9 mouse cellular contexts compared by ENCODE assay signal in genomic region chr4:129276453-129276865, GRCm38 (mm10). TPM values are rescaled to one million over a fixed set of nuclear protein-coding genes. Genes with fewer than 3 reads are reported as not detected.
DNase-seq lines count a peak whose midpoint lies in the region; ATAC-seq and TF ChIP-seq lines count a peak whose summit lies in the region.
"Had no signal": no experiment of that assay in that cellular context is flagged by ENCODE, and none has a peak within 500 bp of the region (broad histone marks: within the 10 kb centered on the region; RNA-seq: fewer than 3 reads in every experiment).

No protein-coding gene starts in this region.

- TF ChIP-seq RAD21 in CH12.LX (IDR thresholded peaks at IDR 0.05; ENCODE audit: low read depth, low read length), result peak; percentile 98

- H3K4me2 ChIP-seq in CH12.LX (ENCODE audit: insufficient read depth, low read depth, poor library complexity, severe bottlenecking), result no peak overlapping the region
- no peak overlapping the region; the same call in 1 of the 2 replicates for H3K4me2 ChIP-seq in liver, embryonic 15.5 days
- H3K4me2 ChIP-seq in neural tube, embryonic 13.5 days, result no peak overlapping the region; the same call in 1 of the 2 replicates
- H3K4me2 ChIP-seq in stomach, postnatal 0 days (replicated peaks; ENCODE audit: low read depth), result no peak overlapping the region
- H3K4me2 ChIP-seq: heart, embryonic 13.5 days had no signal

- H3K9ac ChIP-seq in CH12.LX (ENCODE audit: insufficient read depth, low read depth), result no peak overlapping the region
- no peak overlapping the region for H3K9ac ChIP-seq in liver, embryonic 15.5 days
- H3K9ac ChIP-seq in neural tube, embryonic 13.5 days, result no peak overlapping the region
- no peak overlapping the region for H3K9ac ChIP-seq in stomach, postnatal 0 days (ENCODE audit: low read length)
- H3K9ac ChIP-seq: heart, embryonic 13.5 days had no signal

- H3K4me1 ChIP-seq in CH12.LX (ENCODE audit: control insufficient read depth in 1 of 2, insufficient read depth in 2 of 2), result peaks cover 0 to under 1% of the 10 kb centered on the region in 2 experiments; a peak in 1 of 4 replicates
- peaks cover 11% of the 10 kb centered on the region; the same call in 1 of the 2 replicates for H3K4me1 ChIP-seq in forebrain, embryonic 10.5 days
- peaks cover 15% of the 10 kb centered on the region for H3K4me1 ChIP-seq in liver, embryonic 15.5 days (replicated peaks)
- peaks cover 3% of the 10 kb centered on the region; the same call in 1 of the 2 replicates for H3K4me1 ChIP-seq in neural tube, embryonic 13.5 days (replicated peaks)
- no peaks in the 10 kb centered on the region for H3K4me1 ChIP-seq in stomach, postnatal 0 days (replicated peaks; ENCODE audit: control insufficient read depth, insufficient read depth)

- no peaks in the 10 kb centered on the region for H3K79me2 ChIP-seq in CH12.LX (replicated peaks; ENCODE audit: control insufficient read depth, extremely low read depth, insufficient read depth, poor library complexity, severe bottlenecking)

- intact Hi-C loops in heart, postnatal 10 days (cut with DNase I), result loop anchor here (1.0 to 10.0 kb wide), 3 partner anchors 64 to 178 kb away; no protein-coding TSS in a partner anchor

- H3K4me3 ChIP-seq in CH12.LX (replicated peaks in 1 of 3; ENCODE audit: low read depth in 2 of 3, low read length in 2 of 3, poor library complexity in 1 of 3), result no peak overlapping the region
- H3K4me3 ChIP-seq in forebrain, embryonic 10.5 days, result no peak overlapping the region
- no peak overlapping the region for H3K4me3 ChIP-seq in liver, embryonic 15.5 days (replicated peaks)
- H3K4me3 ChIP-seq in neural tube, embryonic 13.5 days, result no peak overlapping the region
- no peak overlapping the region for H3K4me3 ChIP-seq in stomach, postnatal 0 days (ENCODE audit: low read depth, low read length)
- H3K4me3 ChIP-seq: heart, embryonic 13.5 days had no signal

- no peaks in the 10 kb centered on the region for H3K9me3 ChIP-seq in CH12.LX (replicated peaks; ENCODE audit: low read length)
- no peaks in the 10 kb centered on the region for H3K9me3 ChIP-seq in forebrain, embryonic 10.5 days
- H3K9me3 ChIP-seq in liver, embryonic 15.5 days (replicated peaks), result no peaks in the 10 kb centered on the region
- H3K9me3 ChIP-seq in neural tube, embryonic 13.5 days, result no peaks in the 10 kb centered on the region
- no peaks in the 10 kb centered on the region for H3K9me3 ChIP-seq in stomach, postnatal 0 days (ENCODE audit: control insufficient read depth, low read length)
- H3K9me3 ChIP-seq: heart, embryonic 13.5 days had no signal

- H3K27me3 ChIP-seq in CH12.LX (replicated peaks), result peaks cover 1% of the 10 kb centered on the region
- H3K27me3 ChIP-seq in forebrain, embryonic 10.5 days (ENCODE audit: poor library complexity, severe bottlenecking), result no peaks in the 10 kb centered on the region; the same call in 1 of the 2 replicates
- H3K27me3 ChIP-seq in liver, embryonic 15.5 days, result no peaks in the 10 kb centered on the region
- no peaks in the 10 kb centered on the region for H3K27me3 ChIP-seq in neural tube, embryonic 13.5 days
- no peaks in the 10 kb centered on the region for H3K27me3 ChIP-seq in stomach, postnatal 0 days (ENCODE audit: control insufficient read depth, insufficient read depth, low read length)

- TF ChIP-seq CTCF in CH12.LX (conservative IDR thresholded peaks at IDR 0.05 in 1 of 2, IDR thresholded peaks at IDR 0.05 in 1 of 2; ENCODE audit: low read depth in 2 of 2, low read length in 2 of 2), result peak; percentile 77 to 99
- TF ChIP-seq CTCF in stomach, postnatal 0 days (IDR thresholded peaks at IDR 0.05; ENCODE audit: low read depth), result peak; percentile 100

- TF ChIP-seq POLR2A in CH12.LX (IDR thresholded peaks at IDR 0.05; ENCODE audit: low read depth, low read length), result no peak

- peak; percentile 94 for DNase-seq in CH12.LX (ENCODE audit: extremely low read depth)
- DNase-seq in brain, embryonic 18.5 days (ENCODE audit: low read depth, low spot score), result peak; percentile 37
- peak; percentile 90 for DNase-seq in forebrain, embryonic 10.5 days (ENCODE audit: extremely low spot score, low spot score)
- peak; percentile 96 to 99 for DNase-seq in heart, postnatal 10 days
- peak; percentile 97 to 99 for DNase-seq in kidney, postnatal 36 days
- DNase-seq in stomach, postnatal 0 days (ENCODE audit: low spot score), result peak; percentile 97

- TF ChIP-seq EP300 in CH12.LX (IDR thresholded peaks at IDR 0.05; ENCODE audit: low read length), result no peak
- no peak for TF ChIP-seq EP300 in stomach, postnatal 0 days (optimal IDR thresholded peaks at IDR 0.05)

- WGBS in forebrain, embryonic 10.5 days, result 3% methylated on average over 18 of the region's 18 CpGs
- WGBS in liver, embryonic 15.5 days (ENCODE audit: insufficient replicate concordance), result under 1% methylated on average over 18 of the region's 18 CpGs
- WGBS in neural tube, embryonic 13.5 days, result 2% methylated on average over 18 of the region's 18 CpGs
- WGBS in stomach, postnatal 0 days, result under 1% methylated on average over 18 of the region's 18 CpGs

- dilution Hi-C loops in CH12.LX (cut with MboI; ENCODE audit: extremely low pct_ligation_motif_present, extremely low pct_unique_long_range_greater_than_20kb, low sequenced_read_pairs), result no loop called here

- no peaks in the 10 kb centered on the region for H3K36me3 ChIP-seq in CH12.LX (replicated peaks in 1 of 2; ENCODE audit: control insufficient read depth in 1 of 2, insufficient read depth in 1 of 2, low read length in 1 of 2)
- no peaks in the 10 kb centered on the region for H3K36me3 ChIP-seq in forebrain, embryonic 10.5 days (replicated peaks)
- no peaks in the 10 kb centered on the region for H3K36me3 ChIP-seq in liver, embryonic 15.5 days (replicated peaks)
- no peaks in the 10 kb centered on the region for H3K36me3 ChIP-seq in neural tube, embryonic 13.5 days
- H3K36me3 ChIP-seq in stomach, postnatal 0 days (ENCODE audit: control insufficient read depth, insufficient read depth, low read length), result no peaks in the 10 kb centered on the region
- H3K36me3 ChIP-seq: heart, embryonic 13.5 days had no signal

- no peak overlapping the region for H3K27ac ChIP-seq in CH12.LX (ENCODE audit: insufficient read depth, low read depth)
- H3K27ac ChIP-seq in forebrain, embryonic 10.5 days, result no peak overlapping the region
- no peak overlapping the region for H3K27ac ChIP-seq in liver, embryonic 15.5 days (replicated peaks)
- H3K27ac ChIP-seq in neural tube, embryonic 13.5 days (replicated peaks), result no peak overlapping the region
- no peak overlapping the region for H3K27ac ChIP-seq in stomach, postnatal 0 days (replicated peaks)
- H3K27ac ChIP-seq: heart, embryonic 13.5 days had no signal

- peak; percentile 72 for ATAC-seq in liver, embryonic 15.5 days (ENCODE audit: insufficient read depth)
- ATAC-seq in neural tube, embryonic 13.5 days (ENCODE audit: low read depth), result peak; percentile 72
- peak; percentile 58 for ATAC-seq in stomach, postnatal 0 days (ENCODE audit: low FRiP score, low TSS enrichment)

- in situ Hi-C loops in CH12.LX (cut with MboI; ENCODE audit: low pct_ligation_motif_present, low pct_unique_long_range_greater_than_20kb, low sequenced_read_pairs), result no loop called here

TF ChIP-seq in CH12.LX, 34 proteins besides CTCF, POLR2A, EP300 and RAD21 (continues in another document):
- TF ChIP-seq HCFC1 (IDR thresholded peaks at IDR 0.05; ENCODE audit: low read depth, low read length) (no peak; the same call in 1 of the 2 replicates), MAZ (IDR thresholded peaks at IDR 0.05; ENCODE audit: low read depth, low read length) (no peak), SIN3A (IDR thresholded peaks at IDR 0.05; ENCODE audit: low read length) (0 out of 2 replicates have a peak, but pooled peaks have one; percentile 27)

RNA-seq across cellular contexts. Expression of gene Sync, which starts 11.0 kb away (rescaled TPM):
- 0.04 TPM in 1 of 2 replicates, not detected in the other for total RNA-seq in CH12.LX (2012; rRNA removed)
- not detected in 2 replicates for total RNA-seq in CH12.LX (2014; rRNA removed)
- polyA plus RNA-seq in CH12.LX (2012; ENCODE audit: insufficient read length, low read depth), result 0.14 and 0.16 TPM in 2 replicates
- 0.41 and 0.50 TPM in 2 replicates for polyA plus RNA-seq in forebrain, embryonic 10.5 days (2016; fragmentation: Nextera tagmentation; extraction: Ambion mirVana)
- 10 to 100 TPM; 13.4 TPM for total RNA-seq in heart, postnatal 10 days (2021)
- 0.21 and 0.35 TPM in 2 replicates for polyA plus RNA-seq in liver, embryonic 15.5 days (2015; fragmentation: Nextera tagmentation; extraction: Ambion mirVana)
- polyA plus RNA-seq in neural tube, embryonic 13.5 days (2015; fragmentation: Nextera tagmentation; extraction: Ambion mirVana), result 3.2 and 3.4 TPM in 2 replicates
- 2.9 and 3.2 TPM in 2 replicates for polyA plus RNA-seq in stomach, postnatal 0 days (2015; fragmentation: Nextera tagmentation; extraction: Ambion mirVana)

RNA-seq across cellular contexts. Expression of gene C77080, which starts 15.3 kb away (rescaled TPM):
- total RNA-seq in CH12.LX (2012; rRNA removed) (0.29 and 0.38 TPM in 2 replicates), CH12.LX (2014; rRNA removed) (not detected in 2 replicates)
- polyA plus RNA-seq in CH12.LX (2012; ENCODE audit: insufficient read length, low read depth), result 0.68 and 1.1 TPM in 2 replicates
- 3.3 and 3.9 TPM in 2 replicates for polyA plus RNA-seq in forebrain, embryonic 10.5 days (2016; fragmentation: Nextera tagmentation; extraction: Ambion mirVana)
- total RNA-seq in heart, postnatal 10 days (2021), result 1 to 10 TPM; 4.9 to 5.9 TPM
- 1.1 and 1.6 TPM in 2 replicates for polyA plus RNA-seq in liver, embryonic 15.5 days (2015; fragmentation: Nextera tagmentation; extraction: Ambion mirVana)
- polyA plus RNA-seq in neural tube, embryonic 13.5 days (2015; fragmentation: Nextera tagmentation; extraction: Ambion mirVana), result 7.5 and 10.3 TPM in 2 replicates
- polyA plus RNA-seq in stomach, postnatal 0 days (2015; fragmentation: Nextera tagmentation; extraction: Ambion mirVana), result 9.6 and 10.3 TPM in 2 replicates

RNA-seq across cellular contexts. Expression of gene Rbbp4, which starts 58.7 kb away (rescaled TPM):
- total RNA-seq in CH12.LX (2012; rRNA removed), result 41.4 and 44.1 TPM in 2 replicates
- 73.3 and 76.9 TPM in 2 replicates for total RNA-seq in CH12.LX (2014; rRNA removed)
- 179 and 219 TPM in 2 replicates for polyA plus RNA-seq in CH12.LX (2012; ENCODE audit: insufficient read length, low read depth)
- 546 and 553 TPM in 2 replicates for polyA plus RNA-seq in forebrain, embryonic 10.5 days (2016; fragmentation: Nextera tagmentation; extraction: Ambion mirVana)
- 100 to 1,000 TPM; 134 to 137 TPM for total RNA-seq in heart, postnatal 10 days (2021)
- polyA plus RNA-seq in liver, embryonic 15.5 days (2015; fragmentation: Nextera tagmentation; extraction: Ambion mirVana), result 222 and 261 TPM in 2 replicates
- 344 and 395 TPM in 2 replicates for polyA plus RNA-seq in neural tube, embryonic 13.5 days (2015; fragmentation: Nextera tagmentation; extraction: Ambion mirVana)
- 149 and 153 TPM in 2 replicates for polyA plus RNA-seq in stomach, postnatal 0 days (2015; fragmentation: Nextera tagmentation; extraction: Ambion mirVana)

RNA-seq across cellular contexts. Expression of gene Zbtb8os, which starts 59.0 kb away (rescaled TPM):
- 93.7 and 104 TPM in 2 replicates for total RNA-seq in CH12.LX (2012; rRNA removed)
- total RNA-seq in CH12.LX (2014; rRNA removed), result 124 and 134 TPM in 2 replicates
- 135 and 157 TPM in 2 replicates for polyA plus RNA-seq in CH12.LX (2012; ENCODE audit: insufficient read length, low read depth)
- 46.5 and 55.4 TPM in 2 replicates for polyA plus RNA-seq in forebrain, embryonic 10.5 days (2016; fragmentation: Nextera tagmentation; extraction: Ambion mirVana)
- total RNA-seq in heart, postnatal 10 days (2021), result 10 to 100 TPM; 21.9 to 22.1 TPM
- polyA plus RNA-seq in liver, embryonic 15.5 days (2015; fragmentation: Nextera tagmentation; extraction: Ambion mirVana), result 23.5 and 23.8 TPM in 2 replicates
- polyA plus RNA-seq in neural tube, embryonic 13.5 days (2015; fragmentation: Nextera tagmentation; extraction: Ambion mirVana), result 24.9 and 28.2 TPM in 2 replicates
- 41.7 and 42.5 TPM in 2 replicates for polyA plus RNA-seq in stomach, postnatal 0 days (2015; fragmentation: Nextera tagmentation; extraction: Ambion mirVana)

Comparison
In these comparisons a context has a peak if more than half of its experiments do, and no peak if none do; other contexts are left out.
1. DNase-seq: peak in every context shown above with its lines; median percentile 98 in kidney, postnatal 36 days; 98 in heart, postnatal 10 days; 97 in stomach, postnatal 0 days; 94 in CH12.LX; 90 in forebrain, embryonic 10.5 days; 37 in brain, embryonic 18.5 days.